Mouse (Mus musculus) liver, embryonic 11.5 days (tissue): ENCODE data around the gene C2cd3. TPM values are rescaled to one million over a fixed set of nuclear protein-coding genes. Genes with fewer than 3 reads are reported as not detected.
A peak's percentile ranks its signal among the peaks of the same experiment; 100 is the strongest.

ENCODE experiments used
- ATAC-seq: fragments of 200-750 bp; cut with Nextera tagmentation; replicated peaks from 2 replicates; pipeline ENCODE4 v1.8.0; 2017; ENCODE audit warnings: moderate number of reproducible peaks, mild to moderate bottlenecking, moderate TSS enrichment, moderate library complexity; ENCODE audit not compliant: low FRiP score
- DNase-seq: peaks from one replicate; pipeline ENCODE4 v3.0.0-alpha.2; 2017; ENCODE audit warnings: low spot score
- H3K27ac ChIP-seq: fragments of 300-500 bp; sonication (generic); 2 replicates; pipeline ENCODE4 v1.5.1; 2014; ENCODE audit warnings: mild to moderate bottlenecking, low read depth, low read length, control low read depth
- H3K27me3 ChIP-seq: fragments of 300-500 bp; sonication (generic); replicated peaks from 2 replicates; pipeline ENCODE4 v1.6.1; 2014; ENCODE audit warnings: low read length, mixed read lengths; ENCODE audit not compliant: control insufficient read depth, insufficient read depth
- H3K36me3 ChIP-seq: fragments of 300-500 bp; sonication (generic); 2 replicates; pipeline ENCODE4 v1.6.1; 2014; ENCODE audit warnings: mild to moderate bottlenecking, low read length, moderate library complexity, mixed read lengths; ENCODE audit not compliant: control insufficient read depth, insufficient read depth
- H3K4me1 ChIP-seq: fragments of 300-500 bp; sonication (generic); replicated peaks from 2 replicates; pipeline ENCODE4 v1.6.1; 2014; ENCODE audit warnings: low read length, mixed read lengths; ENCODE audit not compliant: control insufficient read depth, insufficient read depth
- H3K4me2 ChIP-seq: fragments of 300-500 bp; sonication (generic); 2 replicates; pipeline ENCODE4 v1.6.1; 2014; ENCODE audit warnings: mild to moderate bottlenecking, control low read depth, moderate library complexity
- H3K4me3 ChIP-seq: fragments of 300-500 bp; sonication (generic); 2 replicates; pipeline ENCODE4 v1.5.1; 2014; ENCODE audit warnings: low read depth, low read length, control low read depth
- H3K9ac ChIP-seq: fragments of 300-500 bp; sonication (generic); 2 replicates; pipeline ENCODE4 v1.6.1; 2014; ENCODE audit warnings: low read depth, low read length, control low read depth
- H3K9me3 ChIP-seq: fragments of 300-500 bp; sonication (generic); 2 replicates; pipeline ENCODE4 v1.6.1; 2016; ENCODE audit warnings: low read length, inconsistent platforms, mixed read lengths; ENCODE audit not compliant: control insufficient read depth
- WGBS: fragments of 180-500 bp; shearing (Covaris S2); extraction: QIAGEN DNeasy Blood & Tissue Kit; methylation state at CpG from one replicate; pipeline ENCODE4 v1.1.7; 2014; 5-methylcytosine and 5-hydroxymethylcytosine counted together
- polyA plus RNA-seq: library from polyadenylated mRNA; unstranded; fragments of >200 nt; fragmentation: Nextera tagmentation; extraction: Ambion mirVana; gene quantifications from 2 replicates; pipeline ENCODE4 v1.2.1, GENCODE M21; 2014

C2cd3 gene
- polyA plus RNA-seq, result 25.3 and 28.2 TPM in 2 replicates

DNA sequence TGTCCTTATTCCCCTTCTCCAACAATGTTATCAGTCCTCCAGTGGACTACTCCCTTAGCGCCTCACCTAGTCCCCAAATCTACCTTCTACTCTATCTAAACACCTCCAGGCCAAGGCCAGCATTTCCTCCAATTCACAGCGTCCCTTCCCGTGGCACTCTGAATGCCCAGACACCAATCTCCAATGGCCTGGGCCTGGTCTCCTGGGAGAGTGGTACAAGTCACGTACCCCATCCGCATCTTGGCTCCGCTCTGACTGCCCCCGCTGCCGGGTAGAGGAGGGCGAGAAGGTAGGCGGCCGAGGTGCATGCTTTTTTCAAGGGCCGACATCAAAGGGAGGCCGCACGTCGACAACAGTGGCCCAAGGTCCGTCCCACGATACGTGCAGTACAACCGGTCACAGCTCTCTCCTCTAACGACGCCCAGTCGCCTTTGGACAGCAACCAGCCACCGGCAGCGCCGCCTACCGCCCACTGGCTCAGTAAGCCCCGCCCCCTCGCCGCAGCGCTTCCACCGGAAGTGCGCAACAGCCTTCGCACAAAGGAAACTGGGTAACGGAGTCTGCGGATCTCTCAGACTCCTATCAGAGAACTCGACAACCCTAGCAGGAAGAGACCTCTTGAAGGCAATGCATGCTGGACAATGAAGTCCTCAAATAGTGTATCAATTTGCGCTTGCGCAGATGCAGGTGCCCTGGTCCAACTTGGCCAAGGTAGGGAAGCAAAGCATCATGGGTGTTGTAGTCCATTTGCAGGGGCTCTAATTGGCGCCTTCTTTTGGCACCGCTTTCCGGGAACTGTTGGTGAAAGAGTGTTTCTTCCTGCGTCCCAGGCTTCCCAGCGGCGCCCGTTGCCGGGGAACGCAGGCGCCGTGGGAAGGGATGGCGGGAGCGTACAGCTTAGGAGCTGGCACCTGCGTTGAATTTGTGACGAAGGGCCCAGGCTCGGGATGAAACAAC lies at the start of gene C2cd3, which contains the start of gene Ppme1:
TSS of gene C2cd3 (plus strand) at position 739 of the 957 bp plus-strand sequence.
TSS of gene Ppme1 (minus strand) at position 813 of the 957 bp plus-strand sequence.
- Histone ChIP-seq H3K4me2 (peak within 1 kb of the TSS; percentile 82), H3K9ac (peak within 1 kb of the TSS; percentile 79), H3K4me1 (peaks cover 17% of the 10 kb centered on the region), H3K4me3 (peak within 1 kb of the TSS; percentile 77), H3K27me3 (no peaks in the 10 kb centered on the region), H3K36me3 (no peaks in the 10 kb centered on the region; the same call in 1 of the 2 replicates), H3K27ac (peak within 1 kb of the TSS; percentile 86), H3K9me3 (no peaks in the 10 kb centered on the region)
- WGBS, result under 1% methylated on average over 54 of the region's 54 CpGs
- DNase-seq, result peak; percentile 99
- ATAC-seq, result peak; percentile 96

DNA sequence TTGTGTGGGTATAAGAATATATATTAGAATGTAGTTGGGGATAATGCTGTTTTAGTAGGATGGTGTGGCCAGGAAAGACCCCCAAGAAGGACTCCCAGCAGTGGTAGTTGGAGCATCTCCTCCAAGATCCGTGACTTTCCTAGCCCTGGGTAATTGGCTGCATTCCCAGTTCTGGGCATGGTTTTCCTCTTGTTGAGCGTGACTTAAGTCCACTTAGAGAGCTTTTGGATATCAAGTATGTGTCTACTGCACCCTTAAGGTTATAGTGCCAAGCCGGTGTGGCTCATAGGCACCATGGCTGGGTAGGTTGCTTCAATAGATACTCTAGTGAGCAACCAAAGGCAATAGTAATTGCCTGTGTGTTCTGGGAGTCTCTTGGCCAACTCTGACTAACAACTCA lies 48.3 kb upstream of the C2cd3 start:
- Histone ChIP-seq H3K9ac (no peak overlapping the region), H3K27ac (no peak overlapping the region), H3K36me3 (peaks cover 2% of the 10 kb centered on the region), H3K4me3 (no peak overlapping the region), H3K27me3 (no peaks in the 10 kb centered on the region), H3K4me2 (no peak overlapping the region), H3K4me1 (no peaks in the 10 kb centered on the region), H3K9me3 (no peaks in the 10 kb centered on the region)
- ATAC-seq, result no peak
- 85% methylated on average over 3 of the region's 3 CpGs for WGBS
- DNase-seq, result no peak

DNA sequence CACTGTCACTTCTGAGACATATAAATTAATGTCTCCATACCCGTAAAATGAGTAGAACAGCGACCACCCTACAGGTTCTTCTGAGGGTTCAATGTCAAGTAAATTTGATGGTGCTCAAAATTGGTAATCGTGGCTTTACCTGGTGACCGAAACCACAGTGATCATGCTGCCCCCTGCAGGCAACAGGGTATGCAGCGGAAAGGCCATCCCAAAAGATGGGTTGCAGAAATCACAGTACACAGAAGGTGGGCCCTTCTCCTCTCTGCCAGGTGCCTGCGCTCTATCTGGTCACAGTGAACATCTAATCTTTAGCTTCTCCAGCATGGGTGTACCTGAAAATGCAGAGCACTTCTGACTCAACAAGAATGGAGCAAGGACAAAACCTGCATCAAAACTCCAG lies 46.6 kb upstream of the C2cd3 start:
- Histone ChIP-seq H3K4me3 (no peak overlapping the region), H3K9me3 (no peaks in the 10 kb centered on the region), H3K4me1 (no peaks in the 10 kb centered on the region), H3K36me3 (peaks cover 5% of the 10 kb centered on the region; the same call in 1 of the 2 replicates), H3K27me3 (no peaks in the 10 kb centered on the region), H3K9ac (no peak overlapping the region), H3K27ac (no peak overlapping the region), H3K4me2 (no peak overlapping the region)
- DNase-seq (no peak), ATAC-seq (no peak)
- WGBS, result 77% methylated on average over 6 of the region's 6 CpGs

DNA sequence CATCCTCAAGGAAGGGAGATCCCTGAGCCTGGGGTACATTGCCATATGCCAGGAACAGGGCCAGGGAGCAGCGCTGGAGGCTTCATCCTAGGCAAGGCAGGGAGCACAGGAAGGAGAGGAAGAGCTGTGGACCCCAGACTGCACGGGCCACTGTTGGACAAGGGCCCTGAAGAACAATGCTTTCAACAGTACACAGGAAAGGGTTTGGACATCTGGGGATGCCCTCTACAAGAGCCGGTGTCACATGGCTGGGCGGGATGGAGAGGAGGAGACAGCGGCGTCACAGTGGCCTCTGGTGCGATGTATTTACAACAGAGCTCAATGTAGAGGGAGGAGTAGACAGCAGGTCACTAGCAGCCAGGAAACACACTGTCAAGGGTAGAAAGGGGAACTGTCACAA lies 44.5 kb upstream of the C2cd3 start:
- DNase-seq, result no peak
- Histone ChIP-seq H3K4me1 (no peaks in the 10 kb centered on the region), H3K9ac (no peak overlapping the region), H3K36me3 (peaks cover 9% of the 10 kb centered on the region), H3K9me3 (no peaks in the 10 kb centered on the region), H3K4me2 (no peak overlapping the region), H3K27me3 (no peaks in the 10 kb centered on the region), H3K4me3 (no peak overlapping the region), H3K27ac (no peak overlapping the region)
- WGBS, result 77% methylated on average over 7 of the region's 7 CpGs
- no peak; the same call in 1 of the 2 replicates for ATAC-seq

DNA sequence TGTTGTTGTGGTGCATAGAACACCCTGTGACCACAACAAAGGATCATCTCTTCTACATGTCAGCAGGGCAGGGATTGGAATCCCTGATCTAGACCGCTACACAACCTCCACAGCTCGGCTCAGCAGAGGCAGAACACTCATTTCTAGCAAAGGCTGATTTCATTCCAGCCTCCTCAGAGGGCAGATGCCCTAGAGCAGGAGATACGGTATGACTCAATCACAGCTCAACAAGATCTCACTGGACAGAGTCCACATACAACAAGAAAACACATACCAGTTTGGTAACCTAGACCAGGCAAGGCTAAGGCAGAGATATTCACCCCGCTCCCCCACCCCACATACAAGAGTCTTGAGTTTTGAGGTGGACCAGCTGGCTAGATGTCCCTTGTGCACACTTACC lies 43.4 kb upstream of the C2cd3 start:
- no peak overlapping the region for H3K4me3 ChIP-seq
- DNase-seq (no peak), ATAC-seq (no peak)
- WGBS, result 92% methylated on average over 4 of the region's 4 CpGs
- H3K4me1 ChIP-seq, result no peaks in the 10 kb centered on the region
- no peak overlapping the region for H3K4me2 ChIP-seq
- no peak overlapping the region for H3K9ac ChIP-seq
- H3K27me3 ChIP-seq, result no peaks in the 10 kb centered on the region
- H3K36me3 ChIP-seq, result peaks cover 13% of the 10 kb centered on the region
- H3K9me3 ChIP-seq, result no peaks in the 10 kb centered on the region
- no peak overlapping the region for H3K27ac ChIP-seq

DNA sequence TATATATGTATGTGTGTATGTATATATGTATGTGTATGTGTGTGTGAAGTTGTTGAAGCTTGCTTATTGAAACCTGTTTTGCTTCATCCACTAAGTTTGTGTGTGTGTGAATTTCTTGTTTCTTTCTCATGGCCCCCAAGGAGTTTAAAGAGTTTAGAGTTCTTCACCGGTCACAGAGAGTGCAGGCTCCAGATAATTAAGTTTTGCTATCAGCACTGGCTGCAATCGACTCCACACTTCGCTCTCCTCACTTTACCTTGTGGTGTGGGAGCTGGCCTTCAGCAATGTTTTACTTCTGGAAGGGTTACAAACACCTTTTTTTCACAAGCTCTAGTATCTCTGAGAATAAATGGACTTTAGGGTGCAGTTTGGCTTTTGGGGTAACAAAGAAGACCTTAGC lies 40.8 kb upstream of the C2cd3 start:
- 83% methylated on average over 3 of the region's 3 CpGs for WGBS
- no peak for ATAC-seq
- H3K27me3 ChIP-seq, result no peaks in the 10 kb centered on the region
- no peak overlapping the region for H3K27ac ChIP-seq
- peaks cover 19% of the 10 kb centered on the region for H3K36me3 ChIP-seq
- no peaks in the 10 kb centered on the region for H3K4me1 ChIP-seq
- H3K4me3 ChIP-seq, result no peak overlapping the region
- no peak overlapping the region for H3K4me2 ChIP-seq
- no peak for DNase-seq
- H3K9me3 ChIP-seq, result no peaks in the 10 kb centered on the region
- no peak overlapping the region for H3K9ac ChIP-seq

DNA sequence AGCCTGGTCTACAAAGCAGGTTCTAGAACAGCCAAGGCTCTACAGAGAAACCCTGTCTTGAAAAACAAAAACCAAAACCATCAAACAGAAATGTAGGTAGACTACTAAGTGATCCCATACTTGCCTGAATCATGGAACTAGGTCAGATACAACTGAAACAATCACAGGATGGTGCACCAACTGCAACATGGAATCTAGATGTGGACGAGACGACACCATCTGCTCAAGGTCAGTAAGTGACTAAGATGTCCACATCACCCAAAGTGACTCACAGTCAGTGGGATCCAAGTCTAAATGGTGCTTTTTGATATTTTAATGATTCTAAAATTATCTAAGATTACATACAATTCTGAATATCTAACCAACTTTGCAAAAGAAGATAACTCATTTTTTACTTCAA lies 36.1 kb upstream of the C2cd3 start:
- peaks cover 27% of the 10 kb centered on the region; the same call in 1 of the 2 replicates for H3K36me3 ChIP-seq
- DNase-seq (no peak), ATAC-seq (no peak)

DNA sequence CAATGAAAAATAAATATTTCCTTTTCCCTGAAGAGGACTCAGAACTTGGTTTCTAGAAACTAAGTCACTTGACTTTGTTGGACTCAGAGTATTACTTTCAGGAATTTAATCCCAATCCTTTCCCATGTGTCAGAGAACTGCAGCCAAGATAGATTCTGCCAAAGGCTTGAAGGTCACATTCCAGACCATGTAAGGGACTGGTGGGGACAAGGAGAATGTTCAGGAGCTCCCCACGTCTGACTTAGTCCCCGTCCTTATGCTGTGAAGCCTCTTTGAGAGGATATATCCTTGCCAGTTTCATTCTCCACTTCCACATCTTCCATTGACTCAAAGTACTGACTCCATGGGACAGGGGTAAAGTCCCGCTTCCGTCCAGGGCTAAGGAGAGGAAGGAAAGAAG lies 17.0 kb upstream of the C2cd3 start:
- Histone ChIP-seq H3K27ac (no peak overlapping the region), H3K4me1 (no peaks in the 10 kb centered on the region), H3K27me3 (no peaks in the 10 kb centered on the region), H3K9ac (no peak overlapping the region), H3K4me3 (no peak overlapping the region), H3K9me3 (no peaks in the 10 kb centered on the region), H3K4me2 (no peak overlapping the region), H3K36me3 (no peaks in the 10 kb centered on the region)
- DNase-seq (no peak), ATAC-seq (no peak)
- WGBS, result 79% methylated on average over 4 of the region's 4 CpGs

More for the DNA sequence above, 36.1 kb upstream of the C2cd3 start:
- H3K4me2 ChIP-seq, result no peak overlapping the region
- H3K9ac ChIP-seq, result no peak overlapping the region
- no peaks in the 10 kb centered on the region for H3K27me3 ChIP-seq
- no peaks in the 10 kb centered on the region for H3K4me1 ChIP-seq
- WGBS, result 90% methylated on average over 2 of the region's 2 CpGs
- H3K4me3 ChIP-seq, result no peak overlapping the region
- H3K9me3 ChIP-seq, result no peaks in the 10 kb centered on the region
- no peak overlapping the region for H3K27ac ChIP-seq

DNA sequence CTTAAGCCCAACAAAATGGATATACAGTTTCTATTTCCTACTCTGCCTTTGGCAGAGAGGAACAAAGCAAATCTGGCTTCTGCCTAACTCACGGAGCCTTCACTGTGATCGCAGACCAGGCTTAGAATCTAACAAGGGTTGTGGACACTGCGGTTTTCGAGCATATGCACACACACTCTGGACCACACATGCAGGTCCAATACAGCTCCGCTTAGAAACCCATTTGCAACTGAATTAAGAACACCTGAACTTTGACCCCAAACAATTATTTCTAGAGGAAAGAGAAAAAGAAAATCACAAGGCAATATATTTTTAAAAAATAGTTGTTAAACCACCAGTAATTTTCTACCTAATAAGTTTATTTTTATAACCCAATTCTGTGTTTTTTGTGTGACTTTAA lies 15.7 kb upstream of the C2cd3 start:
- Histone ChIP-seq H3K36me3 (no peaks in the 10 kb centered on the region), H3K9me3 (no peaks in the 10 kb centered on the region), H3K4me3 (no peak overlapping the region), H3K4me2 (no peak overlapping the region), H3K27me3 (no peaks in the 10 kb centered on the region), H3K9ac (no peak overlapping the region), H3K4me1 (no peaks in the 10 kb centered on the region), H3K27ac (no peak overlapping the region)
- DNase-seq (no peak), ATAC-seq (no peak)
- WGBS, result 89% methylated on average over 5 of the region's 5 CpGs
